Mouse (Mus musculus) cerebral cortex, adult 2 months (tissue): Measurements from ENCODE around the gene Elf1.

ENCODE experiments used
- WGBS: fragments of 180-500 bp; shearing (Covaris S2); methylation state at CpG from one replicate; pipeline ENCODE4 v1.1.7; 2018; 5-methylcytosine and 5-hydroxymethylcytosine counted together

Gene Elf1

GRCm38 (mm10) chr14:79583526-79584245 is 102.7 kb downstream of the Elf1 start:
- 85% methylated on average over 5 of the region's 5 CpGs for WGBS

- 32% methylated on average over 16 of the region's 16 CpGs for WGBS
Measured at GRCm38 (mm10) chr14:79586499-79587138, 105.6 kb downstream of the Elf1 start.

DNA sequence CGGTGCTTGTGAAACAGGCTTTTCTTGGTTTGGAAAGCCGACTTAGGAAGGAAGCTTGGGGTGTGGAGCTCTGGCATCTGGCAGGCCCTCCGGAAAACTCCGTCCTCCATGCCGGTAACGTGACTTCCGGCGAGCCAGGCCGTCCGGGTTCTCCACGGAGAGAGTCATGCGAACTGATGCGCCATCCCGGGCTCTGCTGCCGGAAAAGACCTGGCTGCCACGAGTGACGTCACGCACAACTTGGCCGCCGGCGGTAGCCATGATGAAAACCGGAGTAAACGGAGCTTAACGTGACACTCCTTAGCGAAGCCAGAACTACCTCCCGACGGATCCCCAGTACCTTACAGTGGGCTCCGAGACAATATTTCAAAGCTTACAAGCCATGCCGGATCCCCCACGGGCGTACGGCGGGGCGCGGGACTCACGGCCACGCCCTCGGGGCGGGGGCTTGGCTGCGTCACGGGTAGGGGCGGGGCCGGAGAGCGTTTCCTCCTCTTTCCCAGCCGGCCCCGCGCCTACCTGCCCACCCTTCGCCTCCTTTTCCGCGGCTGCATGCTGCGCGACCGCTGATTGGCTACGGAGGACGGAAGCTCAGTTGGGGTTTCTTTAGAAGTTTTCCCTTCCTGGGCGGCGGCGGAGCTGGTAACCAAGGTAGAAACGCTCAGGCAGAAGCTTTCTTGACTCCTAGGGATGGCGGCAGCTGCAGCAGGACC is 106.3 kb downstream of the Elf1 start, which contains the start of gene Sugt1:
TSS of gene Sugt1 (plus strand) at position 553 of the 713 bp plus-strand sequence.
- WGBS: under 1% methylated on average over 60 of the region's 60 CpGs

GRCm38 (mm10) chr14:79587852-79588229 is 106.8 kb downstream of the Elf1 start:
- under 1% methylated on average over 9 of the region's 9 CpGs for WGBS

DNA sequence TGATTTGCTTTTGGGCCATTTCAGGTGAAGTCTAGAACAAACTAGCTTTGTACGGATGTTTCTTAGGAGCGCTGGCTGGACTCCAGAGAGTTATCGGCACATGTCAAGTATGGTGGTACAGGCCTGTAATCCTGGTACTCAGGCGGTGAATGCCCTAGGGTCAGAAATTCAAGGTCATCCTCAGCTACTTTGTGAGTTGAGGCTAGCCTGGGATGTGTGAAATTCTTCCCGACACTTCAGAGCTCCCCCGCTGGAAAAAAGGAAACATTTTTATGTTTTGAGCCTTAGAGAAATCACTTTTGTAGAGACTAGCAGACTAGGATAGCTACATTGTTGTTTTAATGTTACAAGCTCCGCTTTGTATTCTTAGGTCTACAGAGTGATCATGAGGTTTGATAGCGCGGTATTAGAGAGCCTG is 107.5 kb downstream of the Elf1 start:
- 74% methylated on average over 9 of the region's 9 CpGs for WGBS

- 88% methylated on average over 6 of the region's 6 CpGs for WGBS
Measured at GRCm38 (mm10) chr14:79589401-79589800, 108.4 kb downstream of the Elf1 start.

DNA sequence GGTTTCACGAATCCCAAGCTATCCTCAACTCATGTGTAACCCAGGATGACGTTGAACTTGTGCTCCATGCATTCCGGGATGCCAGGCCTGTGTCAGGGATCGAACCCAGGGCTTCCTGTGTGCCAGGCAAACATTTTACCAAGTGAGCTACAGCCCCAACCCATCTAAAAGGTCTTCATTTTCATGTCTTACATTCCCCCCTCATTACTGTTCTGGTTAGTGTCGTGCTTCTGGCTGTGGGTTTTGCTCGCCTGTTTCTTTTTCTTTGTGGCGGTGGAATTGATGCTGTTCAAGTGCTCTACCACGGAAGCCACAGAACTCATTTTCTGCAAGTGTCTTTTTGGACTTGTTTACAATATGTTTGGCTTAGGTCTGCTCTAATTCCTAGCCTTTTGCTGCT is 109.9 kb downstream of the Elf1 start:
- 96% methylated on average over 8 of the region's 8 CpGs for WGBS

DNA sequence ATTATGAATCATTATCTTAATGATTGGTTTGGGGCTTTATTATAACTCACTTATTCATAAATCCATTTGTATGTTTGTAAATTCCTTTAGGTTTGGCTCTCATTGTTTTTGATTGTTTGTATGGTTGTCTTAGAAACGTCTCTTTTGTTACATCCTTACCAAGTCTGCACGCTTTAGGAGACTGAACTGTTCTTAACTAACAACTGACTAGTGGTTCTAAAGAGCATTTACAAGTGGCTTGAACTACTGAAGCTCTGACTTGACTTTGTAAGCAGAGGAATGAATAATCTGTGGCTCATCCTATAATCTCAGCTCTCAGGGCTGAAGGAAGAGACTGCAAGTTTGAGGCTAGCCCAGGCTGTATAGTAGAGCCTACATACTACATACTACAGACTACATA is 110.6 kb downstream of the Elf1 start:
- WGBS: 89% methylated on average over 2 of the region's 2 CpGs

GRCm38 (mm10) chr14:79594069-79594468 is 113.1 kb downstream of the Elf1 start:
- 75% methylated on average over 5 of the region's 5 CpGs for WGBS

GRCm38 (mm10) chr14:79596602-79597001 is 115.6 kb downstream of the Elf1 start:
- WGBS: 58% methylated on average over 4 of the region's 4 CpGs

- 77% methylated on average over 2 of the region's 2 CpGs for whole genome bisulfite sequencing
Measured at GRCm38 (mm10) chr14:79605881-79606280, 124.9 kb downstream of the Elf1 start.

GRCm38 (mm10) chr14:79606392-79606791 is 125.4 kb downstream of the Elf1 start:
- WGBS: 85% methylated on average over 6 of the region's 6 CpGs

- WGBS: 50% methylated on average over 3 of the region's 3 CpGs
Measured at GRCm38 (mm10) chr14:79606867-79607266, 125.9 kb downstream of the Elf1 start.

DNA sequence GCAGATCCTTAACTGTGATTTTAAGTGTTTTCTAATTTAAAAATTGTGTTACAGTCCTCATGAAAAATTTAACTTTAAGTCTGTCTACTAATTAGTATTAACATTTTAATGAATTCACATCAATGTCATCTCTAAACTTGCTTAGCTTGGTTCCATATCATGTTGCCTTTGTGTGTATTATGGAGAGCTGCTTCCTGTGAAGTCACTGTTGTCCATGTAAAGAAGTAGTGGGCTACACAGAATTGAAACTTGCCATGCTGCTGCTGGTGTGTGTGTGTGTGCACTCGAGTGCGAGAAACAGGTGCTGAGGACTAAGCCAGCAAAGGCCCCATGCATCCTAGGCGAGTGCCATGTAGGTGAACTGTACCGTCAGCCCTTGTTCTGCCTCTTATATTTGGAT is 126.4 kb downstream of the Elf1 start:
- WGBS: 85% methylated on average over 4 of the region's 4 CpGs

GRCm38 (mm10) chr14:79608286-79608685 is 127.3 kb downstream of the Elf1 start:
- WGBS: 79% methylated on average over 6 of the region's 6 CpGs

GRCm38 (mm10) chr14:79617121-79617828 is 136.3 kb downstream of the Elf1 start:
- WGBS: 61% methylated on average over 8 of the region's 8 CpGs

DNA sequence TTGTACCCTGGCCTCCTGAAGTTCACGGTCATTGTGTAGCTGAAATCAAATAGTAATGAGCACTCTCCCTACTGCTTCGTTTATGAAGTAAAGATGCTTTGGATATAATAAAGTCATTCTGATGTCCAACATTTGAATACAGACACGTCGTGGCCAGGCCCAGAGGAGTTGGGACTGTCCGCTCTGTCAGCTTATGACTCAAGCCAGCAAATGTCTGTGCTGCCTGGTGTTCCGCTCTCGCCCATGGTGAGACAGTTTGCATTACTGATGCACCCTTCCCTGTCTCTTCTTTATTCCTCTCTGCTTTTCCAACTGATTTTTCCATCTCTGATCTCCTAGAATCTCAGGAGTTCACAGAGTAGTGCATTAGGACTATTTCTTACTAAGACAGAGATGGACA is 138.8 kb downstream of the Elf1 start:
- 80% methylated on average over 7 of the region's 7 CpGs for WGBS

DNA sequence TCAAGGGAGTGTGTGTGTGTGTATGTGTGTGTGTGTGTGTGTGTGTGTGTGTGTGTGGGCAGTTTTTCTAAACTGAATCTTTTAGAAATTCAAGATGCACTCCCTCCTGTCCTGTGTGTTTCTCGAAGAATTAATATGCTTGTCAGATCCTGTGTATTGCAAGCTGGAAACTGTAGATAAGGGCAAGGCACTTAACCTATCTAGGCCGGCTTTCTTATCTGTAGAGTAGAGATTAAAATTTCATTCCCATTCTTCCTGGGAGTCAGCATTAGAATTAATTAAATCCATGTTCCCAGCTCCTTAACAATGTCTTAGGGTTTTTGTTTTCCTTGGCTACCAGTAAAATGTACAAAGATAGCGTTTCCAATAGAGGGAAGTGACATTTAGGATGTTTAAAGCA is 140.1 kb downstream of the Elf1 start:
- WGBS: 64% methylated on average over 3 of the region's 3 CpGs
